ENCODE assay signal across 8 mouse cellular contexts in genomic region chr5:151142241-151142640, GRCm38 (mm10).
DNase-seq lines count a peak whose midpoint lies in the region; ATAC-seq and TF ChIP-seq lines count a peak whose summit lies in the region.

No protein-coding gene starts in this region.

- H3K9ac ChIP-seq in neural tube, embryonic 11.5 days (ENCODE audit: low read length), result no peak overlapping the region
- H3K9ac ChIP-seq in heart, embryonic 13.5 days, result no peak overlapping the region
- no peak overlapping the region for H3K9ac ChIP-seq in midbrain, embryonic 14.5 days (replicated peaks; ENCODE audit: low read length)

- TF ChIP-seq CTCF in cortical plate, adult 2 months (IDR thresholded peaks at IDR 0.05; ENCODE audit: extremely low read depth, insufficient read depth, low read length), result peak; percentile 63

- peak; percentile 28 for DNase-seq in neural tube, embryonic 11.5 days (ENCODE audit: low spot score)
- no peak for DNase-seq in neural tube, embryonic 10.5 days (ENCODE audit: extremely low spot score, low spot score)
- peak; percentile 70 for DNase-seq in kidney, postnatal 10 days
- DNase-seq in midbrain, embryonic 14.5 days, result peak; percentile 70
- no peak for DNase-seq in spleen, postnatal 36 days (ENCODE audit: low spot score in 2 of 2)

- no peak overlapping the region for H3K4me3 ChIP-seq in neural tube, embryonic 11.5 days (ENCODE audit: low read depth, low read length)
- no peak overlapping the region for H3K4me3 ChIP-seq in cortical plate, adult 2 months (ENCODE audit: insufficient read depth, low read length)
- H3K4me3 ChIP-seq in heart, embryonic 13.5 days, result no peak overlapping the region
- no peak overlapping the region for H3K4me3 ChIP-seq in midbrain, embryonic 14.5 days (replicated peaks; ENCODE audit: low read depth, low read length)

- no peak for TF ChIP-seq POLR2A in cortical plate, adult 2 months (IDR thresholded peaks at IDR 0.05; ENCODE audit: extremely low read depth, insufficient read depth, low read length)

- H3K27ac ChIP-seq in neural tube, embryonic 11.5 days (ENCODE audit: low read depth, low read length), result no peak overlapping the region
- no peak overlapping the region for H3K27ac ChIP-seq in cortical plate, adult 2 months (ENCODE audit: insufficient read depth, low read length)
- peak overlapping the region; percentile 79 for H3K27ac ChIP-seq in heart, embryonic 13.5 days (replicated peaks)
- H3K27ac ChIP-seq in midbrain, embryonic 14.5 days (replicated peaks; ENCODE audit: low read depth, low read length), result no peak overlapping the region

- H3K4me1 ChIP-seq in neural tube, embryonic 11.5 days (ENCODE audit: control insufficient read depth, insufficient read depth, low read length), result peaks cover 20% of the 10 kb centered on the region; the same call in 1 of the 2 replicates
- H3K4me1 ChIP-seq in cortical plate, adult 2 months (ENCODE audit: control insufficient read depth, insufficient read depth, low read length), result peaks cover 3% of the 10 kb centered on the region; the same call in 1 of the 2 replicates
- peaks cover 38% of the 10 kb centered on the region for H3K4me1 ChIP-seq in heart, embryonic 13.5 days
- H3K4me1 ChIP-seq in midbrain, embryonic 14.5 days (ENCODE audit: control insufficient read depth, insufficient read depth, low read length), result peaks cover 12% of the 10 kb centered on the region; the same call in 1 of the 2 replicates

- no peaks in the 10 kb centered on the region for H3K36me3 ChIP-seq in neural tube, embryonic 11.5 days (ENCODE audit: control insufficient read depth, insufficient read depth, low read length)
- H3K36me3 ChIP-seq in heart, embryonic 13.5 days, result no peaks in the 10 kb centered on the region
- no peaks in the 10 kb centered on the region for H3K36me3 ChIP-seq in midbrain, embryonic 14.5 days (ENCODE audit: control insufficient read depth, insufficient read depth, low read length)

- 53% methylated on average over 5 of the region's 5 CpGs for WGBS in neural tube, embryonic 11.5 days
- whole genome bisulfite sequencing in heart, embryonic 13.5 days, result 34% methylated on average over 5 of the region's 5 CpGs
- 48% methylated on average over 5 of the region's 5 CpGs for whole genome bisulfite sequencing in midbrain, embryonic 14.5 days

- no peaks in the 10 kb centered on the region for H3K9me3 ChIP-seq in neural tube, embryonic 11.5 days (ENCODE audit: control insufficient read depth, low read length)
- no peaks in the 10 kb centered on the region for H3K9me3 ChIP-seq in heart, embryonic 13.5 days
- no peaks in the 10 kb centered on the region for H3K9me3 ChIP-seq in midbrain, embryonic 14.5 days (ENCODE audit: control insufficient read depth, low read length)

- ATAC-seq in neural tube, embryonic 11.5 days (ENCODE audit: insufficient read depth, low FRiP score, low TSS enrichment), result no peak
- ATAC-seq in heart, embryonic 13.5 days (ENCODE audit: extremely low read depth, insufficient number of reproducible peaks, low FRiP score, low TSS enrichment), result no peak
- no peak for ATAC-seq in midbrain, embryonic 14.5 days (ENCODE audit: low FRiP score, low TSS enrichment)
- ATAC-seq in erythroblast, adult 5-6 weeks (replicated peaks; ENCODE audit: low FRiP score, poor library complexity, severe bottlenecking), result no peak

- H3K27me3 ChIP-seq in neural tube, embryonic 11.5 days (ENCODE audit: control insufficient read depth, insufficient read depth, low read length), result no peaks in the 10 kb centered on the region
- H3K27me3 ChIP-seq in heart, embryonic 13.5 days (replicated peaks), result no peaks in the 10 kb centered on the region
- H3K27me3 ChIP-seq in midbrain, embryonic 14.5 days (ENCODE audit: control insufficient read depth, insufficient read depth, low read length), result no peaks in the 10 kb centered on the region

- no peak overlapping the region for H3K4me2 ChIP-seq in neural tube, embryonic 11.5 days (ENCODE audit: low read depth)
- no peak overlapping the region for H3K4me2 ChIP-seq in heart, embryonic 13.5 days
- no peak overlapping the region for H3K4me2 ChIP-seq in midbrain, embryonic 14.5 days (ENCODE audit: low read length)

Comparison
In these comparisons a context has a peak if more than half of its experiments do, and no peak if none do; other contexts are left out.
1. DNase-seq: peak in neural tube, embryonic 11.5 days (single experiment), kidney, postnatal 10 days (single experiment) and midbrain, embryonic 14.5 days (single experiment); none in neural tube, embryonic 10.5 days (single experiment) and spleen, postnatal 36 days (0 of 2).